Mouse (Mus musculus) left cerebral cortex, adult 11 months (tissue): ENCODE measurements around the gene Rftn2.

ENCODE experiments used
- DNase-seq: peaks from one replicate; pipeline ENCODE4 v3.0.0; 2022; ENCODE audit warnings: low spot score

Rftn2 gene

GRCm38 (mm10) chr1:55226011-55226857 is at the start of gene Rftn2:
Gene Rftn2 (minus strand): TSS chr1:55226782.
- no peak for DNase-seq

GRCm38 (mm10) chr1:55265447-55265846 is 38.9 kb upstream of the Rftn2 start:
- DNase-seq, result no peak

- no peak for DNase-seq
These were observed 37.8 kb upstream of the Rftn2 start for GRCm38 (mm10) chr1:55264385-55264784.

- DNase-seq, result no peak
These were observed 19.8 kb upstream of the Rftn2 start for GRCm38 (mm10) chr1:55246374-55246773.

GRCm38 (mm10) chr1:55239237-55239636 is 12.7 kb upstream of the Rftn2 start:
- DNase-seq, result no peak

- DNase-seq, result no peak
These were observed 11.9 kb upstream of the Rftn2 start for GRCm38 (mm10) chr1:55238496-55238895.

GRCm38 (mm10) chr1:55237643-55238161 is 11.1 kb upstream of the Rftn2 start:
- no peak for DNase-seq

GRCm38 (mm10) chr1:55236890-55237642 is 10.5 kb upstream of the Rftn2 start, which contains the start of gene Mars2:
Gene Mars2 (plus strand): TSS chr1:55237177.
- peak; percentile 88 for DNase-seq

GRCm38 (mm10) chr1:55236487-55236886 is 9.9 kb upstream of the Rftn2 start:
- no peak for DNase-seq

- DNase-seq, result no peak
These were observed 8.4 kb upstream of the Rftn2 start for GRCm38 (mm10) chr1:55234910-55235520.

- DNase-seq, result no peak
These were observed 1.8 kb upstream of the Rftn2 start for GRCm38 (mm10) chr1:55228256-55228884.

- no peak for DNase-seq
These were observed 794 bp upstream of the Rftn2 start for GRCm38 (mm10) chr1:55227376-55227775.

- no peak for DNase-seq
These were observed 1.2 kb downstream of the Rftn2 start for GRCm38 (mm10) chr1:55225398-55225797.

- no peak for DNase-seq
These were observed 2.5 kb downstream of the Rftn2 start for GRCm38 (mm10) chr1:55224111-55224510.

- DNase-seq, result no peak
These were observed 3.6 kb downstream of the Rftn2 start for GRCm38 (mm10) chr1:55223026-55223425.

GRCm38 (mm10) chr1:55221352-55221751 is 5.2 kb downstream of the Rftn2 start:
- DNase-seq, result no peak

GRCm38 (mm10) chr1:55217191-55217590 is 9.4 kb downstream of the Rftn2 start:
- DNase-seq, result no peak

- DNase-seq, result no peak
These were observed 11.3 kb downstream of the Rftn2 start for GRCm38 (mm10) chr1:55215185-55215813.

GRCm38 (mm10) chr1:55213936-55214335 is 12.6 kb downstream of the Rftn2 start:
- no peak for DNase-seq

- no peak for DNase-seq
These were observed 13.1 kb downstream of the Rftn2 start for GRCm38 (mm10) chr1:55213475-55213874.

GRCm38 (mm10) chr1:55212771-55213170 is 13.8 kb downstream of the Rftn2 start:
- no peak for DNase-seq
